8 mouse cellular contexts compared by ENCODE assay signal in the genomic region with DNA sequence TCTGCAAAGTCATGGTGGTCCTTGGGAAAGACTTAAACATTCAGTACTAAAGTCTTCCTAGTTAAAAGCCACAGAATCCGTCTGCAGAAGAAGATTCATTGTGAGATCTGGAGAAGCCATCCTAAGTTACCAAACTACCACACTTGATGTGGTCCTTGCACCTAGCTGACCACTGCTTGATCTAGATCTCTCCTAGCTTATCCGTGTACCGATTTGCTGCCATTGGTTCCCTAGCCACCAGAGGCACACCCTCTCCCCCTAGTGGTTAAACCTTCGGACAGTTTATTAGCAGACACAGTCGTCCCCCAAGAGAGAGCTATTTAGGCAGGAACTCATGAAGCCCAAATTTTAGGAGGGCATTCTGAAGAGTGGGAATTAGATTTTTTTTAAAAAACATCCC. TPM values are rescaled to one million over a fixed set of nuclear protein-coding genes. Genes with fewer than 3 reads are reported as not detected.
DNase-seq lines count a peak whose midpoint lies in the region; ATAC-seq and TF ChIP-seq lines count a peak whose summit lies in the region.

No protein-coding gene starts in this region.

- no peaks in the 10 kb centered on the region for H3K36me3 ChIP-seq in G1E (replicated peaks)
- H3K36me3 ChIP-seq in liver, embryonic 16.5 days (ENCODE audit: control insufficient read depth, insufficient read depth) = no peaks in the 10 kb centered on the region
- no peaks in the 10 kb centered on the region for H3K36me3 ChIP-seq in neural tube, embryonic 11.5 days (ENCODE audit: control insufficient read depth, insufficient read depth, low read length)

- H3K4me2 ChIP-seq in liver, embryonic 16.5 days (ENCODE audit: low read depth, low read length) = peak overlapping the region; percentile 43
- H3K4me2 ChIP-seq in neural tube, embryonic 11.5 days (ENCODE audit: low read depth) = no peak overlapping the region

- peak; percentile 35 for DNase-seq in G1E (ENCODE audit: low spot score)
- peak; percentile 87 for DNase-seq in brain, adult 2 months (ENCODE audit: low read depth, low spot score)
- peak; percentile 4 for DNase-seq in heart, postnatal 25 days (ENCODE audit: low spot score)
- DNase-seq in kidney, postnatal 4 days = peak; percentile 33 to 61
- DNase-seq in neural tube, embryonic 11.5 days (ENCODE audit: low spot score) = peak; percentile 40
- peak; percentile 66 for DNase-seq in yolk sac, embryonic 10.5 days (ENCODE audit: low spot score)

- H3K9me3 ChIP-seq in G1E (replicated peaks) = no peaks in the 10 kb centered on the region
- H3K9me3 ChIP-seq in liver, embryonic 16.5 days (replicated peaks; ENCODE audit: control insufficient read depth, low read length) = no peaks in the 10 kb centered on the region
- no peaks in the 10 kb centered on the region for H3K9me3 ChIP-seq in neural tube, embryonic 11.5 days (ENCODE audit: control insufficient read depth, low read length)

- TF ChIP-seq CTCF in G1E (IDR thresholded peaks at IDR 0.05; ENCODE audit: low read depth, low read length) = peak; percentile 86

- peaks cover 63% of the 10 kb centered on the region for H3K4me1 ChIP-seq in G1E (ENCODE audit: insufficient read depth, low read depth, low read length)
- H3K4me1 ChIP-seq in liver, embryonic 16.5 days (ENCODE audit: control insufficient read depth, low read depth, low read length) = peaks cover 3% of the 10 kb centered on the region
- no peaks in the 10 kb centered on the region for H3K4me1 ChIP-seq in neural tube, embryonic 11.5 days (ENCODE audit: control insufficient read depth, insufficient read depth, low read length)

- peak; percentile 35; the same call in 1 of the 2 replicates for ATAC-seq in G1E (ENCODE audit: extremely low read depth, insufficient number of reproducible peaks, low FRiP score, poor library complexity, severe bottlenecking)
- ATAC-seq in erythroblast, adult 5-6 weeks (replicated peaks; ENCODE audit: low FRiP score, poor library complexity, severe bottlenecking) = peak; percentile 74; the same call in 1 of the 2 replicates
- no peak for ATAC-seq in liver, embryonic 16.5 days (ENCODE audit: low read depth)
- peak; percentile 39; the same call in 1 of the 2 replicates for ATAC-seq in neural tube, embryonic 11.5 days (ENCODE audit: insufficient read depth, low FRiP score, low TSS enrichment)

- WGBS in liver, embryonic 16.5 days (ENCODE audit: insufficient replicate concordance) = under 1% methylated on average over 5 of the region's 5 CpGs
- whole genome bisulfite sequencing in neural tube, embryonic 11.5 days = 0% methylated on average over 5 of the region's 5 CpGs

- intact Hi-C loops in heart, postnatal 25 days (cut with DNase I) = loop anchor here (2.0 to 5.0 kb wide), 2 partner anchors 356 to 447 kb away; no protein-coding TSS in a partner anchor

- no peaks in the 10 kb centered on the region for H3K27me3 ChIP-seq in G1E (ENCODE audit: insufficient read depth, low read length)
- H3K27me3 ChIP-seq in liver, embryonic 16.5 days (ENCODE audit: control insufficient read depth, insufficient read depth, low read depth, low read length) = peaks cover 5% of the 10 kb centered on the region
- no peaks in the 10 kb centered on the region for H3K27me3 ChIP-seq in neural tube, embryonic 11.5 days (ENCODE audit: control insufficient read depth, insufficient read depth, low read length)

- no peak overlapping the region for H3K9ac ChIP-seq in liver, embryonic 16.5 days (ENCODE audit: low read depth, low read length)
- H3K9ac ChIP-seq in neural tube, embryonic 11.5 days (ENCODE audit: low read length) = no peak overlapping the region

- peak overlapping the region; percentile 50; the same call in 1 of the 2 replicates for H3K4me3 ChIP-seq in G1E (ENCODE audit: low read depth, low read length)
- no peak overlapping the region for H3K4me3 ChIP-seq in liver, embryonic 16.5 days (ENCODE audit: low read depth, low read length)
- H3K4me3 ChIP-seq in neural tube, embryonic 11.5 days (ENCODE audit: low read depth, low read length) = no peak overlapping the region

- no peak overlapping the region for H3K27ac ChIP-seq in liver, embryonic 16.5 days (ENCODE audit: low read length)
- H3K27ac ChIP-seq in neural tube, embryonic 11.5 days (ENCODE audit: low read depth, low read length) = no peak overlapping the region

RNA-seq across cellular contexts. Expression of a gene that starts 1.9 kb away (rescaled TPM):
- total RNA-seq in G1E (2014; fragmentation: Nextera tagmentation) (62.7 and 84.3 TPM in 2 replicates), G1E (2017) (9.6 and 11.4 TPM in 2 replicates)
- 1.2 and 2.4 TPM in 2 replicates for polyA plus RNA-seq in G1E (2012)
- total RNA-seq in erythroblast, adult 5-6 weeks (2015; ENCODE audit: low replicate concordance) = 1.0 and 4.4 TPM in 2 replicates
- 1.8 and 2.1 TPM in 2 replicates for total RNA-seq in erythroblast, adult 5-6 weeks (2017; ENCODE audit: low replicate concordance)
- 1 to 10 TPM; 5.2 to 7.2 TPM for total RNA-seq in heart, postnatal 25 days (2021)
- 0.39 and 0.41 TPM in 2 replicates for polyA plus RNA-seq in liver, embryonic 16.5 days (2015; fragmentation: Nextera tagmentation; extraction: Ambion mirVana)
- polyA plus RNA-seq in neural tube, embryonic 11.5 days (2014; fragmentation: Nextera tagmentation; extraction: Ambion mirVana) = 3.4 and 3.7 TPM in 2 replicates

Comparison
In these comparisons a context has a peak if more than half of its experiments do, and no peak if none do; other contexts are left out.
1. DNase-seq: peak in every context shown above with its lines; median percentile 87 in brain, adult 2 months; 66 in yolk sac, embryonic 10.5 days; 47 in kidney, postnatal 4 days; 40 in neural tube, embryonic 11.5 days; 35 in G1E; 4 in heart, postnatal 25 days.